Mouse (Mus musculus) neural tube, embryonic 15.5 days (tissue): ENCODE results near the gene Slc39a8. TPM values are rescaled to one million over a fixed set of nuclear protein-coding genes. Genes with fewer than 3 reads are reported as not detected.

Experiments used
- ATAC-seq: fragments of 200-750 bp; cut with Nextera tagmentation; 2 replicates; pipeline ENCODE4 v1.8.0; 2017; ENCODE audit warnings: mild to moderate bottlenecking, moderate TSS enrichment, moderate library complexity; ENCODE audit not compliant: low FRiP score
- H3K27ac ChIP-seq: fragments of 300-500 bp; sonication (generic); replicated peaks from 2 replicates; pipeline ENCODE4 v1.5.1; 2015; ENCODE audit warnings: mild to moderate bottlenecking, inconsistent platforms
- H3K27me3 ChIP-seq: fragments of 300-500 bp; sonication (generic); replicated peaks from 2 replicates; pipeline ENCODE4 v1.6.1; 2015; ENCODE audit warnings: inconsistent platforms
- H3K36me3 ChIP-seq: fragments of 300-500 bp; sonication (generic); 2 replicates; pipeline ENCODE4 v1.6.1; 2015; ENCODE audit warnings: inconsistent platforms
- H3K4me1 ChIP-seq: fragments of 300-500 bp; sonication (generic); 2 replicates; pipeline ENCODE4 v1.6.1; 2015; ENCODE audit warnings: inconsistent platforms
- H3K4me2 ChIP-seq: fragments of 300-500 bp; sonication (generic); 2 replicates; pipeline ENCODE4 v1.6.1; 2015; ENCODE audit warnings: inconsistent platforms, mild to moderate bottlenecking, moderate library complexity
- H3K4me3 ChIP-seq: fragments of 300-500 bp; sonication (generic); replicated peaks from 2 replicates; pipeline ENCODE4 v1.5.1; 2015; ENCODE audit warnings: mild to moderate bottlenecking, inconsistent platforms
- H3K9ac ChIP-seq: fragments of 300-500 bp; sonication (generic); replicated peaks from 2 replicates; pipeline ENCODE4 v1.6.1; 2015; ENCODE audit warnings: mild to moderate bottlenecking, inconsistent platforms
- H3K9me3 ChIP-seq: fragments of 300-500 bp; sonication (generic); replicated peaks from 2 replicates; pipeline ENCODE4 v1.6.1; 2016; ENCODE audit warnings: inconsistent platforms
- WGBS: fragments of 180-500 bp; shearing (Covaris S2); methylation state at CpG from one replicate; pipeline ENCODE4 v1.1.7; 2015; ENCODE audit warnings: mixed read lengths; 5-methylcytosine and 5-hydroxymethylcytosine counted together
- polyA plus RNA-seq: library from polyadenylated mRNA; unstranded; fragments of >200 nt; fragmentation: Nextera tagmentation; extraction: Ambion mirVana; gene quantifications from 2 replicates; pipeline ENCODE4 v1.2.1, GENCODE M21; 2015

Slc39a8 gene
- polyA plus RNA-seq, 1 experiment from 2014 or later, result 11.1 TPM

DNA sequence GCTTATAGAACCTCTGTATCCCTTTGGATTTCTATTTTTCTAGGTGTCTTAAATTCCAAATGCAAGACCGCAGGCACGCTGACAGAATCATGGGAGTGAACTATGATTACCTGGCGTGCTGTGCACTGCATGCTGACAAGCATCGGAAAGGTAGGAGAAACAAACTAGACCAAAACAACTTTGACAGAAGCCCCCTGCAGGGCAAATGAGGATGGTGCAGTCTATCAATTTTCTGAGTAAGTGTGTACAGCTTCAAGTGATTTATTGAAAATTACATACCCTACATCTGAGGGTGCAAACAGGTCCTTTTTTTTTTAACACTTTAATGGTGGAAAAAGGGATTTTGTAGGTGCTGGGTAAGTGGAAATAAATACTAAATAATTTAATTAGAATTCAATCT, 103.1 kb downstream of the Slc39a8 start:
- no peaks in the 10 kb centered on the region for H3K27me3 ChIP-seq
- WGBS, result 90% methylated on average over 4 of the region's 4 CpGs
- H3K9me3 ChIP-seq, result no peaks in the 10 kb centered on the region
- H3K9ac ChIP-seq, result no peak overlapping the region
- H3K4me3 ChIP-seq, result no peak overlapping the region
- H3K27ac ChIP-seq, result no peak overlapping the region
- no peak overlapping the region for H3K4me2 ChIP-seq
- no peaks in the 10 kb centered on the region for H3K4me1 ChIP-seq
- no peak for ATAC-seq
- H3K36me3 ChIP-seq, result no peaks in the 10 kb centered on the region

DNA sequence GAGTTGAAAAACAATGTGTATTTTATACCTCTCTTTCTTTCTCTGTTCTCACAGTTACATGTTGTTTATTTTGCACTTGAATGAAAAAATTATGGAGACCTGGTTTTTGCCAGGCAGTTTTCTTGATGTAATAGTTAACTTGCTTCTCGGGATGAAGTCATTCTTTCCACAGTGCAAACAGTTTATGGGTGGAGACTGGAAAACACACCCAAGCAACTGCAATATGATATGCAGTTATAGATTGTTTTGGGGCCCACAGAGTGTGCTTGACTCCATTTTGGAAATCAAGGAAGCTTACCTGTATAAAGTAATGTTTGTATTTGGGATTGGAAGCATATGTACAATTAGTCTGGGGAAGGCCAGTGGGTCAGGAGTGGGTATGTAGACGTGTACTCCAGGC, 112.4 kb downstream of the Slc39a8 start:
- no peak overlapping the region for H3K27ac ChIP-seq
- no peak overlapping the region for H3K4me2 ChIP-seq
- H3K27me3 ChIP-seq, result no peaks in the 10 kb centered on the region
- no peak for ATAC-seq
- no peaks in the 10 kb centered on the region for H3K4me1 ChIP-seq
- 86% methylated on average over 2 of the region's 2 CpGs for WGBS
- no peak overlapping the region for H3K4me3 ChIP-seq
- no peaks in the 10 kb centered on the region for H3K9me3 ChIP-seq
- no peaks in the 10 kb centered on the region for H3K36me3 ChIP-seq
- H3K9ac ChIP-seq, result no peak overlapping the region

Other genes with a start within 250 kb of the Slc39a8 start
- gene Nfkb1, start 133.7 kb upstream of the Slc39a8 start, polyA plus RNA-seq, result 7.7 and 21.5 TPM in 2 replicates